ENCODE assay signal across 23 mouse cellular contexts in genomic region chr6:89347792-89348191, GRCm38 (mm10). TPM values are rescaled to one million over a fixed set of nuclear protein-coding genes. Genes with fewer than 3 reads are reported as not detected.
DNase-seq lines count a peak whose midpoint lies in the region; TF ChIP-seq lines count a peak whose summit lies in the region.
"Had no signal": no experiment of that assay in that cellular context is flagged by ENCODE, and none has a peak within 500 bp of the region (broad histone marks: within the 10 kb centered on the region; RNA-seq: fewer than 3 reads in every experiment).

No protein-coding gene starts in this region.

- no peak overlapping the region for H3K4me3 ChIP-seq in gastrocnemius, adult 2 months
- H3K4me3 ChIP-seq in embryonic facial prominence, embryonic 10.5 days = no peak overlapping the region
- H3K4me3 ChIP-seq in midbrain, embryonic 10.5 days = no peak overlapping the region
- H3K4me3 ChIP-seq: forebrain, embryonic 10.5 days; heart, embryonic 12.5 days; hindbrain, embryonic 12.5 days; layer of hippocampus, adult 2 months; limb, embryonic 15.5 days; megakaryocyte, embryonic 14.5 days; midbrain, embryonic 15.5 days; neural tube, embryonic 13.5 days; stomach, embryonic 15.5 days had no signal

- 90% methylated on average over 1 of the region's 1 CpGs for WGBS in embryonic facial prominence, embryonic 10.5 days
- WGBS in midbrain, embryonic 10.5 days = 88% methylated on average over 1 of the region's 1 CpGs

- H3K27ac ChIP-seq in gastrocnemius, adult 2 months = peak overlapping the region; percentile 81
- 0 out of 2 replicates have a peak overlapping the region, but pooled peaks have one; percentile 24 for H3K27ac ChIP-seq in embryonic facial prominence, embryonic 10.5 days (replicated peaks)
- no peak overlapping the region for H3K27ac ChIP-seq in midbrain, embryonic 10.5 days (replicated peaks)
- H3K27ac ChIP-seq: forebrain, embryonic 10.5 days; layer of hippocampus, adult 2 months; limb, embryonic 15.5 days; liver, embryonic 14.5 days; midbrain, embryonic 15.5 days; neural tube, embryonic 13.5 days; stomach, embryonic 15.5 days had no signal

- H3K9me3 ChIP-seq in embryonic facial prominence, embryonic 10.5 days = no peaks in the 10 kb centered on the region
- H3K9me3 ChIP-seq in midbrain, embryonic 10.5 days (replicated peaks) = no peaks in the 10 kb centered on the region
- H3K9me3 ChIP-seq: forebrain, embryonic 10.5 days; heart, embryonic 12.5 days; hindbrain, embryonic 12.5 days; limb, embryonic 15.5 days; megakaryocyte, embryonic 14.5 days; midbrain, embryonic 15.5 days; neural tube, embryonic 13.5 days; stomach, embryonic 15.5 days had no signal

- peaks cover 68% of the 10 kb centered on the region for H3K4me1 ChIP-seq in embryonic facial prominence, embryonic 10.5 days
- H3K4me1 ChIP-seq in midbrain, embryonic 10.5 days = peaks cover 52% of the 10 kb centered on the region

- intact Hi-C loops in gastrocnemius, adult 2 months (cut with DNase I) = no loop called here

- no peak for TF ChIP-seq CTCF in gastrocnemius, adult 2 months (IDR thresholded peaks at IDR 0.05)

- no peaks in the 10 kb centered on the region for H3K27me3 ChIP-seq in embryonic facial prominence, embryonic 10.5 days (replicated peaks; ENCODE audit: low read depth, poor library complexity, severe bottlenecking)
- H3K27me3 ChIP-seq in midbrain, embryonic 10.5 days (ENCODE audit: low read depth, poor library complexity, severe bottlenecking) = no peaks in the 10 kb centered on the region
- H3K27me3 ChIP-seq: heart, embryonic 12.5 days; hindbrain, embryonic 12.5 days; limb, embryonic 15.5 days; midbrain, embryonic 15.5 days; neural tube, embryonic 13.5 days; stomach, embryonic 15.5 days had no signal

- H3K36me3 ChIP-seq in embryonic facial prominence, embryonic 10.5 days (replicated peaks) = peaks cover 87% of the 10 kb centered on the region
- peaks cover 97% of the 10 kb centered on the region for H3K36me3 ChIP-seq in midbrain, embryonic 10.5 days

- peak; percentile 78 for DNase-seq in adrenal gland, postnatal 10 days
- DNase-seq in adrenal gland, postnatal 4 days (ENCODE audit: low spot score in 2 of 2) = no peak
- peak; percentile 52 for DNase-seq in gastrocnemius, adult 2 months
- no peak for DNase-seq in gastrocnemius, adult 8-10 months (ENCODE audit: low spot score in 2 of 2)
- peak; percentile 41 to 76 for DNase-seq in kidney, postnatal 25 days
- DNase-seq in kidney, postnatal 4 days = no peak
- DNase-seq in embryonic facial prominence, embryonic 10.5 days (ENCODE audit: low spot score) = no peak
- no peak for DNase-seq in midbrain, embryonic 10.5 days (ENCODE audit: low spot score)
- DNase-seq: kidney, adult 18-20 months; kidney, postnatal 10 days; lung, embryonic 14.5 days; thymus, adult 18-20 months; thymus, postnatal 36 days had no signal

RNA-seq across cellular contexts. Expression of gene Plxna1, which starts 14.6 kb away (rescaled TPM):
- total RNA-seq in adrenal gland, postnatal 10 days (2021) = 10 to 100 TPM; 47.7 to 56.6 TPM
- 10 to 100 TPM; 67.4 to 77.6 TPM for total RNA-seq in adrenal gland, postnatal 4 days (2021)
- total RNA-seq in gastrocnemius, adult 2 months (2021) = 10 to 100 TPM; 10.9 to 13.0 TPM
- 10 to 100 TPM in 3 of 4 experiments, 1 to 10 TPM in 1; 7.6 to 17.9 (median 10.6) TPM for total RNA-seq in gastrocnemius, adult 8-10 months (2022)
- 24.9 and 25.5 TPM in 2 replicates for polyA plus RNA-seq in embryonic facial prominence, embryonic 10.5 days (2016; fragmentation: Nextera tagmentation; extraction: Ambion mirVana)
- polyA plus RNA-seq in midbrain, embryonic 10.5 days (2016; fragmentation: Nextera tagmentation; extraction: Ambion mirVana) = 24.3 and 30.4 TPM in 2 replicates

Comparison
In these comparisons a context has a peak if more than half of its experiments do, and no peak if none do; other contexts are left out.
1. DNase-seq: peak in adrenal gland, postnatal 10 days (single experiment), gastrocnemius, adult 2 months (single experiment) and kidney, postnatal 25 days (2 of 2); none in adrenal gland, postnatal 4 days (0 of 2), gastrocnemius, adult 8-10 months (0 of 2), kidney, postnatal 4 days (0 of 2), embryonic facial prominence, embryonic 10.5 days (single experiment) and midbrain, embryonic 10.5 days (single experiment).